Mouse (Mus musculus) forebrain, embryonic 16.5 days (tissue): Measurements from ENCODE around the gene Gm11077. TPM values are rescaled to one million over a fixed set of nuclear protein-coding genes. Genes with fewer than 3 reads are reported as not detected.
A peak's percentile ranks its signal among the peaks of the same experiment; 100 is the strongest.

Source experiments
- ATAC-seq: fragments of 200-750 bp; cut with Nextera tagmentation; 2 replicates; pipeline ENCODE4 v1.8.0; 2017; ENCODE audit warnings: mild to moderate bottlenecking, moderate library complexity
- H3K27ac ChIP-seq: fragments of 300-500 bp; sonication (generic); 2 replicates; pipeline ENCODE4 v1.5.1; 2014; ENCODE audit warnings: low read length, control low read depth
- H3K27me3 ChIP-seq: fragments of 300-500 bp; sonication (generic); replicated peaks from 2 replicates; pipeline ENCODE4 v1.6.1; 2014; ENCODE audit warnings: low read length; ENCODE audit not compliant: control insufficient read depth, insufficient read depth
- H3K36me3 ChIP-seq: fragments of 300-500 bp; sonication (generic); 2 replicates; pipeline ENCODE4 v1.6.1; 2014; ENCODE audit not compliant: control insufficient read depth, insufficient read depth
- H3K4me1 ChIP-seq: fragments of 300-500 bp; sonication (generic); replicated peaks from 2 replicates; pipeline ENCODE4 v1.6.1; 2014; ENCODE audit warnings: low read length; ENCODE audit not compliant: control insufficient read depth, insufficient read depth
- H3K4me2 ChIP-seq: fragments of 300-500 bp; sonication (generic); 2 replicates; pipeline ENCODE4 v1.6.1; 2014; ENCODE audit warnings: mild to moderate bottlenecking, low read length, control low read depth
- H3K4me3 ChIP-seq: fragments of 300-500 bp; sonication (generic); replicated peaks from 2 replicates; pipeline ENCODE4 v1.5.1; 2014; ENCODE audit warnings: mild to moderate bottlenecking, low read length, control low read depth
- H3K9ac ChIP-seq: fragments of 300-500 bp; sonication (generic); replicated peaks from 2 replicates; pipeline ENCODE4 v1.6.1; 2014; ENCODE audit warnings: low read depth, low read length, control low read depth
- H3K9me3 ChIP-seq: fragments of 300-500 bp; sonication (generic); 2 replicates; pipeline ENCODE4 v1.6.1; 2016; ENCODE audit warnings: low read length; ENCODE audit not compliant: control insufficient read depth
- WGBS: fragments of 180-500 bp; shearing (Covaris S2); extraction: QIAGEN DNeasy Blood & Tissue Kit; methylation state at CpG from one replicate; pipeline ENCODE4 v1.1.7; 2014; 5-methylcytosine and 5-hydroxymethylcytosine counted together
- polyA plus RNA-seq: library from polyadenylated mRNA; unstranded; fragments of >200 nt; fragmentation: Nextera tagmentation; extraction: Ambion mirVana; gene quantifications from 2 replicates; pipeline ENCODE4 v1.2.1, GENCODE M21; 2015

The Gm11077 gene
- not detected in 2 replicates for polyA plus RNA-seq

- Histone ChIP-seq H3K27ac (no peak within 1 kb of the TSS), H3K36me3 (no peaks in the 10 kb centered on the region), H3K4me2 (no peak within 1 kb of the TSS), H3K9ac (no peak within 1 kb of the TSS), H3K4me3 (no peak within 1 kb of the TSS), H3K9me3 (0 out of 2 replicates have a peak, but pooled peaks cover 4% of the 10 kb centered on the region), H3K27me3 (no peaks in the 10 kb centered on the region), H3K4me1 (peaks cover 10% of the 10 kb centered on the region)
- no peak for ATAC-seq
- 90% methylated on average over 5 of the region's 5 CpGs for WGBS
Observed at GRCm38 (mm10) chr6:140729272-140729671, at the start of gene Gm11077. Gene Gm11077 (plus strand): TSS chr6:140729284.

DNA sequence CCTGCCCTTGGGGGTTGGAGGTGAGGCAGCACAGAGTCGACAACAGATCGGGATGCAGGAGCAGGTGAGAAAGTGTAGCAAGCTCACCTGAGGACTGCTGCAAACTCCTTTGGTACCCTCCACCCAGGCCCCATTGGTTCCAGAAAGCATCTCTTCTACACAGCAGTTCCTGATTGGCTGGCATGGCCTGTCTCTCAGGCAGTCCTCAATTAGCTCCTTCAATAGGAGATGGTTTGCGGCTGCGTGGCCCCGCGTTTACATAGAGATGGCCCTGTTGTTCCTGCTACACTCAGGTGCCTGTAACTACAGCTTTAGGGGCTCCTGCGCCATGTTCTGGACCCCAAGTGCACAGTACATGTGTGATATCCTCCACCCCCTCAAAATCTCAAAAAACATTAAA, 48.4 kb upstream of the Gm11077 start:
- Histone ChIP-seq H3K27me3 (no peaks in the 10 kb centered on the region), H3K36me3 (no peaks in the 10 kb centered on the region), H3K9me3 (no peaks in the 10 kb centered on the region), H3K4me1 (peaks cover 13% of the 10 kb centered on the region), H3K4me2 (no peak overlapping the region), H3K9ac (no peak overlapping the region), H3K27ac (no peak overlapping the region), H3K4me3 (no peak overlapping the region)
- no peak for ATAC-seq
- WGBS = 48% methylated on average over 7 of the region's 7 CpGs

DNA sequence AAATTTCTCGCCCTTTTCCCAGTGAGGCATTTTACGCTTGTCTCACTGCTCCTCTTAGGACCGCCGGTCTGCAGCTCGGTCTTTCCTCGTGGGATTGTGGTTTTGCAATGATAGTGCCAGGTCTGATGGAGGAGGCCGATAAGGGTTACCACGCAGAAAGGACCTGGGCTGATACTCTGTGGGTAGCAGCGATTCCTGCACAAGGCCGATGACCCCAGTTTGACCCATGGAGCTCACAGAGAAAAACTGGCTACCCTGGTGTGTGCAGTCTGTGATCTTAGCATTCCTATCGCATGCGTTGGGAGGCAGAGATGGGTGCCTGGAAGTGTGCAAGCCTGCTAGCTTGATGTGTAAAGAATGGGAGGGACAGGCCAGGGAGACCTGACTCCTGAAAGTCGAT, 46.3 kb upstream of the Gm11077 start:
- no peak overlapping the region for H3K9ac ChIP-seq
- no peaks in the 10 kb centered on the region for H3K27me3 ChIP-seq
- WGBS = 64% methylated on average over 13 of the region's 13 CpGs
- H3K9me3 ChIP-seq = no peaks in the 10 kb centered on the region
- no peak overlapping the region for H3K4me2 ChIP-seq
- H3K27ac ChIP-seq = no peak overlapping the region
- no peaks in the 10 kb centered on the region for H3K36me3 ChIP-seq
- no peak for ATAC-seq
- H3K4me1 ChIP-seq = peaks cover 10% of the 10 kb centered on the region
- H3K4me3 ChIP-seq = no peak overlapping the region

GRCm38 (mm10) chr6:140684403-140684802, 44.7 kb upstream of the Gm11077 start:
- no peak overlapping the region for H3K4me2 ChIP-seq
- no peak overlapping the region for H3K9ac ChIP-seq
- H3K4me3 ChIP-seq = no peak overlapping the region
- WGBS = 89% methylated on average over 11 of the region's 11 CpGs
- no peaks in the 10 kb centered on the region for H3K36me3 ChIP-seq
- H3K4me1 ChIP-seq = no peaks in the 10 kb centered on the region
- no peak for ATAC-seq
- H3K27me3 ChIP-seq = no peaks in the 10 kb centered on the region
- H3K9me3 ChIP-seq = no peaks in the 10 kb centered on the region
- H3K27ac ChIP-seq = no peak overlapping the region

GRCm38 (mm10) chr6:140689617-140690404, 39.3 kb upstream of the Gm11077 start:
- no peak overlapping the region for H3K4me2 ChIP-seq
- no peaks in the 10 kb centered on the region for H3K36me3 ChIP-seq
- no peak overlapping the region for H3K9ac ChIP-seq
- H3K27me3 ChIP-seq = no peaks in the 10 kb centered on the region
- H3K27ac ChIP-seq = peak overlapping the region; percentile 65; the same call in 1 of the 2 replicates
- no peaks in the 10 kb centered on the region for H3K9me3 ChIP-seq
- WGBS = 52% methylated on average over 16 of the region's 16 CpGs
- H3K4me1 ChIP-seq = peaks cover 3% of the 10 kb centered on the region
- H3K4me3 ChIP-seq = no peak overlapping the region
- peak; percentile 88 for ATAC-seq

DNA sequence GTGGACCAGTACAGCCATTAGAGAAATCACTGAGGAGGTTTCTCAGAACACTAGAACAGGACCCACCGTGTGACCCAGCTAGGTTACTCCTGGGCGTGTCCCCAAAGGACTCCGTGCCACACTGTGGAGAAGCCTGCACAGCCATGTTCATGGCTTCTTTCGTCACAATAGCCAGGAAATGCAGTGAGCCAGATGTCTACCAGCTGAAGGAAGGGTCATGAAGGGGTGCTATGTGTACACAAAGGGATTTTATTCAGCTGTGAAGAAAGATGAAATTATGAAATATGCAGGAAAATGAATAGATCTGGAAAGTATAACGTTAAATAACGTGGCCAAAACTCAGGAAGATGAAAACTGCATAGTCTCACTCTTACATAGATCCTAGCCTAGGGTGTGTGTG, 36.9 kb upstream of the Gm11077 start:
- Histone ChIP-seq H3K4me3 (no peak overlapping the region), H3K27ac (no peak overlapping the region)
- 92% methylated on average over 6 of the region's 6 CpGs for WGBS

GRCm38 (mm10) chr6:140696192-140696879, 32.7 kb upstream of the Gm11077 start:
- peaks cover 11% of the 10 kb centered on the region for H3K4me1 ChIP-seq
- no peak overlapping the region for H3K27ac ChIP-seq
- WGBS = 51% methylated on average over 12 of the region's 12 CpGs
- peak; percentile 58 for ATAC-seq
- no peak overlapping the region for H3K9ac ChIP-seq
- H3K9me3 ChIP-seq = no peaks in the 10 kb centered on the region
- H3K4me3 ChIP-seq = no peak overlapping the region
- H3K36me3 ChIP-seq = no peaks in the 10 kb centered on the region
- H3K4me2 ChIP-seq = no peak overlapping the region
- H3K27me3 ChIP-seq = no peaks in the 10 kb centered on the region

More for the DNA sequence above, 36.9 kb upstream of the Gm11077 start:
- H3K4me2 ChIP-seq = no peak overlapping the region
- peaks cover 14% of the 10 kb centered on the region for H3K4me1 ChIP-seq
- no peaks in the 10 kb centered on the region for H3K27me3 ChIP-seq
- no peaks in the 10 kb centered on the region for H3K9me3 ChIP-seq
- no peak for ATAC-seq
- H3K36me3 ChIP-seq = no peaks in the 10 kb centered on the region
- no peak overlapping the region for H3K9ac ChIP-seq

GRCm38 (mm10) chr6:140697994-140698393, 31.1 kb upstream of the Gm11077 start:
- Histone ChIP-seq H3K4me1 (peaks cover 11% of the 10 kb centered on the region), H3K27ac (no peak overlapping the region), H3K27me3 (no peaks in the 10 kb centered on the region), H3K9ac (no peak overlapping the region), H3K4me3 (no peak overlapping the region), H3K36me3 (no peaks in the 10 kb centered on the region), H3K4me2 (no peak overlapping the region), H3K9me3 (no peaks in the 10 kb centered on the region)
- ATAC-seq = peak; percentile 76
- 61% methylated on average over 11 of the region's 11 CpGs for WGBS

- Histone ChIP-seq H3K4me1 (peaks cover 11% of the 10 kb centered on the region), H3K27me3 (no peaks in the 10 kb centered on the region), H3K4me2 (no peak overlapping the region), H3K36me3 (no peaks in the 10 kb centered on the region), H3K9ac (no peak overlapping the region), H3K4me3 (no peak overlapping the region), H3K27ac (no peak overlapping the region), H3K9me3 (no peaks in the 10 kb centered on the region)
- WGBS = 97% methylated on average over 1 of the region's 1 CpGs
- ATAC-seq = no peak
Observed at GRCm38 (mm10) chr6:140698596-140698995, 30.5 kb upstream of the Gm11077 start.
